Mouse (Mus musculus) cerebellum, adult 9-11 months (tissue): ENCODE results near the gene Pctp.

Source experiments
- DNase-seq: peaks from one replicate; pipeline ENCODE4 v3.0.0; 2022

Gene Pctp

GRCm38 (mm10) chr11:90002231-90002986, at the start of gene Pctp:
Gene Pctp, minus strand, starts transcription at chr11:90002894.
- DNase-seq = peak; percentile 89

GRCm38 (mm10) chr11:90050016-90050415, 47.3 kb upstream of the Pctp start:
- no peak for DNase-seq

- no peak for DNase-seq
Measured at GRCm38 (mm10) chr11:90047271-90047670, 44.6 kb upstream of the Pctp start.

- no peak for DNase-seq
Measured at GRCm38 (mm10) chr11:90046211-90046610, 43.5 kb upstream of the Pctp start.

- DNase-seq = no peak
Measured at GRCm38 (mm10) chr11:90044459-90044858, 41.8 kb upstream of the Pctp start.

GRCm38 (mm10) chr11:90038022-90038421, 35.3 kb upstream of the Pctp start:
- DNase-seq = no peak

GRCm38 (mm10) chr11:90036416-90036815, 33.7 kb upstream of the Pctp start:
- no peak for DNase-seq

- DNase-seq = no peak
Measured at GRCm38 (mm10) chr11:90035532-90035931, 32.8 kb upstream of the Pctp start.

- no peak for DNase-seq
Measured at GRCm38 (mm10) chr11:90034646-90035045, 32.0 kb upstream of the Pctp start.

GRCm38 (mm10) chr11:90033442-90033841, 30.7 kb upstream of the Pctp start:
- no peak for DNase-seq

GRCm38 (mm10) chr11:90032807-90033206, 30.1 kb upstream of the Pctp start:
- DNase-seq = no peak

- DNase-seq = no peak
Measured at GRCm38 (mm10) chr11:90031076-90031475, 28.4 kb upstream of the Pctp start.

GRCm38 (mm10) chr11:90030557-90030956, 27.9 kb upstream of the Pctp start:
- DNase-seq = no peak

GRCm38 (mm10) chr11:90029841-90030398, 27.2 kb upstream of the Pctp start, which contains the start of gene Tmem100:
Gene Tmem100, plus strand, starts transcription at chr11:90030348.
- DNase-seq = no peak

- no peak for DNase-seq
Measured at GRCm38 (mm10) chr11:90029354-90029753, 26.7 kb upstream of the Pctp start.

- DNase-seq = no peak
Measured at GRCm38 (mm10) chr11:90028746-90029145, 26.1 kb upstream of the Pctp start.

- no peak for DNase-seq
Measured at GRCm38 (mm10) chr11:90027216-90027615, 24.5 kb upstream of the Pctp start.

- DNase-seq = no peak
Measured at GRCm38 (mm10) chr11:90026802-90027174, 24.1 kb upstream of the Pctp start.

- DNase-seq = no peak
Measured at GRCm38 (mm10) chr11:90025891-90026801, 23.5 kb upstream of the Pctp start.

GRCm38 (mm10) chr11:90019161-90019560, 16.5 kb upstream of the Pctp start:
- DNase-seq = no peak

- DNase-seq = no peak
Measured at GRCm38 (mm10) chr11:90015281-90015680, 12.6 kb upstream of the Pctp start.

- no peak for DNase-seq
Measured at GRCm38 (mm10) chr11:90013657-90014056, 11.0 kb upstream of the Pctp start.

- DNase-seq = no peak
Measured at GRCm38 (mm10) chr11:90007791-90008531, 5.3 kb upstream of the Pctp start.
